Mouse (Mus musculus) kidney, postnatal 0 days (tissue): Measurements from ENCODE around the gene Cit. TPM values are rescaled to one million over a fixed set of nuclear protein-coding genes. Genes with fewer than 3 reads are reported as not detected.

Experiments
- ATAC-seq: fragments of 200-750 bp; cut with Nextera tagmentation; replicated peaks from 2 replicates; pipeline ENCODE4 v1.8.0; 2017; ENCODE audit warnings: low read depth, moderate number of reproducible peaks, moderate TSS enrichment, moderate library complexity; ENCODE audit not compliant: low FRiP score
- DNase-seq: peaks from one replicate; pipeline ENCODE4 v3.0.0-alpha.2; 2016; ENCODE audit warnings: low spot score
- H3K27ac ChIP-seq: fragments of 300-500 bp; sonication (generic); 2 replicates; pipeline ENCODE4 v1.5.1; 2014; ENCODE audit warnings: mild to moderate bottlenecking
- H3K27me3 ChIP-seq: fragments of 300-500 bp; sonication (generic); 2 replicates; pipeline ENCODE4 v1.6.1; 2014; ENCODE audit warnings: low read length, mixed read lengths; ENCODE audit not compliant: insufficient read depth
- H3K36me3 ChIP-seq: fragments of 300-500 bp; sonication (generic); 2 replicates; pipeline ENCODE4 v1.6.1; 2014; ENCODE audit warnings: low read length, mixed read lengths; ENCODE audit not compliant: insufficient read depth
- H3K4me1 ChIP-seq: fragments of 300-500 bp; sonication (generic); replicated peaks from 2 replicates; pipeline ENCODE4 v1.6.1; 2014; ENCODE audit warnings: antibody characterized with exemption, low read length, mixed read lengths; ENCODE audit not compliant: insufficient read depth
- H3K4me2 ChIP-seq: fragments of 300-500 bp; sonication (generic); 2 replicates; pipeline ENCODE4 v1.6.1; 2014; ENCODE audit warnings: mild to moderate bottlenecking, low read length, moderate library complexity, mixed read lengths
- H3K4me3 ChIP-seq: fragments of 300-500 bp; sonication (generic); replicated peaks from 2 replicates; pipeline ENCODE4 v1.5.1; 2014; ENCODE audit warnings: low read depth, low read length
- H3K9ac ChIP-seq: fragments of 300-500 bp; sonication (generic); 2 replicates; pipeline ENCODE4 v1.6.1; 2014; ENCODE audit warnings: low read depth, low read length
- H3K9me3 ChIP-seq: fragments of 300-500 bp; sonication (generic); replicated peaks from 2 replicates; pipeline ENCODE4 v1.6.1; 2016; ENCODE audit warnings: low read length, inconsistent platforms, mixed read lengths
- CTCF ChIP-seq: IDR thresholded peaks from 2 replicates; pipeline ENCODE4 v1.5.1; 2016; ENCODE audit warnings: antibody characterized with exemption, low read depth, mild to moderate bottlenecking, moderate library complexity
- WGBS: fragments of 180-500 bp; shearing (Covaris S2); extraction: QIAGEN DNeasy Blood & Tissue Kit; methylation state at CpG from one replicate; pipeline ENCODE4 v1.1.7; 2014; 5-methylcytosine and 5-hydroxymethylcytosine counted together
- polyA plus RNA-seq: library from polyadenylated mRNA; unstranded; fragments of >200 nt; fragmentation: Nextera tagmentation; extraction: Ambion mirVana; gene quantifications from 2 replicates; pipeline ENCODE4 v1.2.1, GENCODE M21; 2015

Gene Cit
- polyA plus RNA-seq, 1 experiment from 2014 or later, result 8.8 TPM

- H3K27ac ChIP-seq, result no peak overlapping the region
- no peak for TF ChIP-seq CTCF
- no peak for DNase-seq
- H3K27me3 ChIP-seq, result no peaks in the 10 kb centered on the region
- no peak overlapping the region for H3K4me2 ChIP-seq
- 82% methylated on average over 12 of the region's 12 CpGs for WGBS
- peaks cover 3% of the 10 kb centered on the region; the same call in 1 of the 2 replicates for H3K4me1 ChIP-seq
- no peak for ATAC-seq
- H3K9me3 ChIP-seq, result no peaks in the 10 kb centered on the region
- H3K36me3 ChIP-seq, result 0 out of 2 replicates have a peak, but pooled peaks cover 6% of the 10 kb centered on the region
- no peak overlapping the region for H3K9ac ChIP-seq
- H3K4me3 ChIP-seq, result no peak overlapping the region
Observed at GRCm38 (mm10) chr5:115849263-115849829, 4.3 kb downstream of the Cit start.

- Histone ChIP-seq H3K4me2 (no peak overlapping the region), H3K4me3 (no peak overlapping the region), H3K36me3 (0 out of 2 replicates have a peak, but pooled peaks cover 6% of the 10 kb centered on the region), H3K9ac (no peak overlapping the region), H3K4me1 (peaks cover 3% of the 10 kb centered on the region; the same call in 1 of the 2 replicates), H3K27me3 (no peaks in the 10 kb centered on the region), H3K9me3 (no peaks in the 10 kb centered on the region), H3K27ac (no peak overlapping the region)
- WGBS, result 62% methylated on average over 17 of the region's 17 CpGs
- DNase-seq (no peak), ATAC-seq (no peak)
- TF ChIP-seq CTCF, result no peak
Observed at GRCm38 (mm10) chr5:115850250-115851028, 5.4 kb downstream of the Cit start.

GRCm38 (mm10) chr5:115851029-115851365 lies 5.9 kb downstream of the Cit start:
- DNase-seq (no peak), ATAC-seq (no peak)
- WGBS, result 78% methylated on average over 13 of the region's 13 CpGs
- H3K27ac ChIP-seq, result no peak overlapping the region
- H3K9me3 ChIP-seq, result no peaks in the 10 kb centered on the region
- no peak overlapping the region for H3K4me3 ChIP-seq
- TF ChIP-seq CTCF, result no peak
- no peaks in the 10 kb centered on the region for H3K27me3 ChIP-seq
- no peaks in the 10 kb centered on the region; the same call in 1 of the 2 replicates for H3K4me1 ChIP-seq
- 0 out of 2 replicates have a peak, but pooled peaks cover 6% of the 10 kb centered on the region for H3K36me3 ChIP-seq
- H3K4me2 ChIP-seq, result no peak overlapping the region
- H3K9ac ChIP-seq, result no peak overlapping the region

GRCm38 (mm10) chr5:115852431-115852830 lies 7.4 kb downstream of the Cit start:
- no peak for TF ChIP-seq CTCF
- no peak overlapping the region for H3K27ac ChIP-seq
- H3K4me1 ChIP-seq, result no peaks in the 10 kb centered on the region; the same call in 1 of the 2 replicates
- H3K27me3 ChIP-seq, result no peaks in the 10 kb centered on the region
- 0 out of 2 replicates have a peak, but pooled peaks cover 12% of the 10 kb centered on the region for H3K36me3 ChIP-seq
- DNase-seq, result no peak
- no peak for ATAC-seq
- no peaks in the 10 kb centered on the region for H3K9me3 ChIP-seq
- 93% methylated on average over 4 of the region's 4 CpGs for WGBS
- no peak overlapping the region for H3K9ac ChIP-seq
- no peak overlapping the region for H3K4me2 ChIP-seq
- no peak overlapping the region for H3K4me3 ChIP-seq

- ATAC-seq, result no peak
- H3K4me1 ChIP-seq, result no peaks in the 10 kb centered on the region; the same call in 1 of the 2 replicates
- H3K27ac ChIP-seq, result no peak overlapping the region
- H3K9ac ChIP-seq, result no peak overlapping the region
- no peaks in the 10 kb centered on the region for H3K9me3 ChIP-seq
- DNase-seq, result no peak
- no peak for TF ChIP-seq CTCF
- 0 out of 2 replicates have a peak, but pooled peaks cover 12% of the 10 kb centered on the region for H3K36me3 ChIP-seq
- H3K4me2 ChIP-seq, result no peak overlapping the region
- no peak overlapping the region for H3K4me3 ChIP-seq
- 95% methylated on average over 9 of the region's 9 CpGs for WGBS
- H3K27me3 ChIP-seq, result no peaks in the 10 kb centered on the region
Observed at GRCm38 (mm10) chr5:115853691-115854090, 8.6 kb downstream of the Cit start.

GRCm38 (mm10) chr5:115854370-115854769 lies 9.3 kb downstream of the Cit start:
- WGBS, result 82% methylated on average over 12 of the region's 12 CpGs
- no peaks in the 10 kb centered on the region for H3K27me3 ChIP-seq
- no peak for ATAC-seq
- 0 out of 2 replicates have a peak, but pooled peaks cover 12% of the 10 kb centered on the region for H3K36me3 ChIP-seq
- H3K27ac ChIP-seq, result no peak overlapping the region
- H3K4me3 ChIP-seq, result no peak overlapping the region
- H3K4me1 ChIP-seq, result no peaks in the 10 kb centered on the region; the same call in 1 of the 2 replicates
- no peak for TF ChIP-seq CTCF
- H3K9ac ChIP-seq, result no peak overlapping the region
- DNase-seq, result peak; percentile 37
- no peaks in the 10 kb centered on the region for H3K9me3 ChIP-seq
- H3K4me2 ChIP-seq, result no peak overlapping the region
